Mouse (Mus musculus) midbrain, embryonic 12.5 days (tissue): ENCODE measurements at regions not wholly inside any gene's neighbourhood (a gene's known extent, or its start where the extent isn't known, plus 50 kb on each side); places are given as distances from the start of the nearest gene placed in this dataset.

Experiments
- ATAC-seq: fragments of 200-750 bp; cut with Nextera tagmentation; 2 replicates; pipeline ENCODE4 v1.8.0; 2017; ENCODE audit warnings: low read depth, moderate TSS enrichment, moderate library complexity; ENCODE audit not compliant: low FRiP score
- H3K27ac ChIP-seq: fragments of 300-500 bp; sonication (generic); replicated peaks from 2 replicates; pipeline ENCODE4 v1.5.1; 2016; ENCODE audit warnings: mild to moderate bottlenecking
- H3K27me3 ChIP-seq: fragments of 300-500 bp; sonication (generic); 2 replicates; pipeline ENCODE4 v1.6.1; 2016; ENCODE audit warnings: mild to moderate bottlenecking
- H3K36me3 ChIP-seq: fragments of 300-500 bp; sonication (generic); 2 replicates; pipeline ENCODE4 v1.6.1; 2016
- H3K4me1 ChIP-seq: fragments of 300-500 bp; sonication (generic); 2 replicates; pipeline ENCODE4 v1.6.1; 2016
- H3K4me2 ChIP-seq: fragments of 300-500 bp; sonication (generic); replicated peaks from 2 replicates; pipeline ENCODE4 v1.6.1; 2016; ENCODE audit warnings: mild to moderate bottlenecking, moderate library complexity
- H3K4me3 ChIP-seq: fragments of 300-500 bp; sonication (generic); 2 replicates; pipeline ENCODE4 v1.5.1; 2016; ENCODE audit warnings: mild to moderate bottlenecking
- H3K9ac ChIP-seq: fragments of 300-500 bp; sonication (generic); replicated peaks from 2 replicates; pipeline ENCODE4 v1.6.1; 2016; ENCODE audit warnings: mild to moderate bottlenecking, moderate library complexity
- H3K9me3 ChIP-seq: fragments of 300-500 bp; sonication (generic); 2 replicates; pipeline ENCODE4 v1.6.1; 2016; ENCODE audit warnings: mild to moderate bottlenecking
- WGBS: fragments of 180-500 bp; shearing (Covaris S2); methylation state at CpG from one replicate; pipeline ENCODE4 v1.1.7; 2016; 5-methylcytosine and 5-hydroxymethylcytosine counted together

DNA sequence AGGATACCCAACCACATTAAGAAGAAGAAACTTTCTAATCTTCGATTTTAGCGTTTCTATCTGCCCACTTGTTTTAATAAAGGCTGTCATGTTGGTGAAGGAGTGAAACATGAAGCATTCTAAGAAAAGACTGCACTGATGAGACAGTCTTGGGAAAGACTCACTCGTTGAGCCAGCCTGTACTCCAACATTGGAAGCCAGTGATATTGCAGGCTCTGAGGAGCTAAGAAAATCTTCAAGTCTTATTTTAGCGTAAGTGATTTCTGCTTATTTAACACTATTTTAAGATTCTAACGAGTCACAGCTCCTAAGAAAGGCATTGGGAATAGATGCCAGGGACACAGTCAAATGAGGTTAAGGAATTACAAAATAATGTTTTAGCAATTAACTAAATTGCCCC, 78.9 kb upstream of the 1700066M21Rik start:
- H3K27ac ChIP-seq: no peak overlapping the region
- H3K4me1 ChIP-seq: no peaks in the 10 kb centered on the region
- H3K9ac ChIP-seq: no peak overlapping the region
- H3K27me3 ChIP-seq: no peaks in the 10 kb centered on the region
- no peak overlapping the region for H3K4me2 ChIP-seq
- H3K9me3 ChIP-seq: no peaks in the 10 kb centered on the region
- no peaks in the 10 kb centered on the region for H3K36me3 ChIP-seq
- no peak overlapping the region for H3K4me3 ChIP-seq
- ATAC-seq: no peak
- 81% methylated on average over 5 of the region's 5 CpGs for WGBS

DNA sequence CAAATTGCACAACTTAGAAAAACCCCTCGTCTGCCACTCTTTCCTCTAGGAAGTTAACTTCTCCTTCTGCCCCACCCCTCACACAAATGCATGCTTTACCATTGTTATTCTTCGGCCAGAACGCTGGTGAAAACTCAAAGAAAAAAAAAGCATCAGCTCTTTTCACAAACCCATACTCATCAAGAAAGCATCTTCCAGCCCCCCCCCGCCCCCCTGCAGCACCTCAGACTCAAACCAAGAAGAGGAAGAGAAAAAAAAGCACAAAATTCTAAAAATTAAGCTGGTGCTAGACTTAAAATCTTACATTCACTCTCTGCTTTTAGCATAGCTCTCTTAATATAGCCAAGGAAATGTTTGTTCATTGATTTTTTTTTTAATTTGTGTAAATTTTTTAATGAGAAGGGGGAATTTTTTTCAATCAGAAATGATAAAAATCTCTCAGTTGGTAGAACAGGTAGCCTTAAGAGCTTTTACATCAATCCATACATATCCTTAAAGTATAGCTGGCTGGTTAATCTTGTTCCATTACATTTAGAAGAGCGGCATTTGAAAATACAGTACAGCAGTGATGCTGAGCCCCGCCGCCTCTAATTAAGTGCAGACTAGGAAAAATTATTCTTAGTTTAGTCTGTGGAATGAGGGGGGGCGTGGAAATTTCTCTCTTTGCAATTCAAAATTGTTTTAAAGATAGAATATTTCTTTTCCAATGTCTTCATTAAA, 76.0 kb upstream of the 1700066M21Rik start:
- 74% methylated on average over 8 of the region's 8 CpGs for WGBS
- Histone ChIP-seq H3K4me1 (no peaks in the 10 kb centered on the region), H3K36me3 (no peaks in the 10 kb centered on the region), H3K27me3 (no peaks in the 10 kb centered on the region), H3K9me3 (no peaks in the 10 kb centered on the region), H3K9ac (no peak overlapping the region), H3K4me3 (no peak overlapping the region), H3K4me2 (no peak overlapping the region), H3K27ac (no peak overlapping the region)
- ATAC-seq: no peak

DNA sequence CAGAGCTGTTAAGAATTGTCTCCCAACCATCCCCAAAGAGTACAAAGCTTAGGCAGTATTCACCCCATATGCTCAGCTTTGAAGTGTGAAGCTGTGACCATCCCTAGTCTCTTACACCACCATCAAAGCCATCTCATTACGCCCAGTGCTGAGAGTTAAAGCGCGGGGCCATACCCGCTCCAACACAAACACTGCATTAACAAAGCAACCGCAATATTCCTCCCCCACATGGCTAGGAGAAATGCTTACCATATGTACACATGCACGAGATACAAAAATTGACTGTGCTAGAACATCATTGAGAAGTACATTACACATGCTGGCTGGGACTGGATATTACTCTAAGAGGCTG, 75.5 kb upstream of the 1700066M21Rik start:
- Histone ChIP-seq H3K4me3 (no peak overlapping the region), H3K9ac (no peak overlapping the region), H3K9me3 (no peaks in the 10 kb centered on the region), H3K36me3 (no peaks in the 10 kb centered on the region), H3K27ac (no peak overlapping the region), H3K4me1 (no peaks in the 10 kb centered on the region), H3K4me2 (no peak overlapping the region), H3K27me3 (no peaks in the 10 kb centered on the region)
- 82% methylated on average over 6 of the region's 6 CpGs for WGBS
- no peak for ATAC-seq

DNA sequence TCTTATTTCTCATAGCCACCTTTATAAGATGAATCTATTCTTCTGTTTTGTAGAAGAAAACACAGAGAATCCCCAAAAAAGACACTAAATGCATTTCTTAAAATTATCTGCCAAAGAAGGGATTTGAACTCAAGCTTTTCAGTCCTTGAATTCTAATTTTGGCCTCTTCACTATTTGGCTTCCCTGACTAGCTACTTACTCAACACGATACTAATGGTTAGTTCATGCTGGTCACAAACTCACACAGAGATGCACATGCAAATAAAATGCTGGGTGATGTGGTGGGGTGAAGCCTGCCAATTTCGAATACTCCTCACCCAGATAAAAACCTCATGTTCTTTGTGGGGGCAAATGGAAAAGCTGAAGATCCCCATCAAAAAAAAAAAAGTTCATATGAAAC, 72.7 kb upstream of the 1700066M21Rik start:
- ATAC-seq: no peak
- no peaks in the 10 kb centered on the region for H3K27me3 ChIP-seq

DNA sequence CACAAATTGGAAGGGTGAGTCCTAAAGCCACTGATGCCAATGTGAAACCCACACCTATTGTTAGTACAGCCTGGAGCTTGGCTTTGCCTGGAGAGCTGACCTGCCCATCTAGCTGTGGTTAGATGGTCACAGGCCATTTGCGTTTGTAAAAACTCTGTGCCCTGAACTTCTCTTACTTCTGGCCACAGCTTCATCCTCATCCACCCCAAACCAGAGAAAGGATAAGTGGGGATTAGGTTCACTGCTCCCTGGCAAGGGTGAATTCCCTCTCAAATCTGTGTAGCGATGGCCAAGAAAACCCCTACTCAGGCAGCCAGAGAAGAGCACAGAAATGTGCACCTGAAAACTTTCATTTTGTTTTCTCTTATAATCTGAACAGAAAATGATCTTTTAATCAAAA, 54.9 kb upstream of the 1700066M21Rik start:
- Histone ChIP-seq H3K36me3 (no peaks in the 10 kb centered on the region), H3K4me1 (no peaks in the 10 kb centered on the region; the same call in 1 of the 2 replicates), H3K4me2 (no peak overlapping the region), H3K27ac (no peak overlapping the region), H3K9ac (no peak overlapping the region), H3K27me3 (no peaks in the 10 kb centered on the region), H3K4me3 (no peak overlapping the region), H3K9me3 (peaks cover 5% of the 10 kb centered on the region; the same call in 1 of the 2 replicates)
- ATAC-seq: no peak
- 92% methylated on average over 2 of the region's 2 CpGs for WGBS

More for the DNA sequence above, 72.7 kb upstream of the 1700066M21Rik start:
- Histone ChIP-seq H3K36me3 (no peaks in the 10 kb centered on the region), H3K9me3 (no peaks in the 10 kb centered on the region), H3K9ac (no peak overlapping the region), H3K4me2 (no peak overlapping the region), H3K27ac (no peak overlapping the region), H3K4me1 (no peaks in the 10 kb centered on the region), H3K4me3 (no peak overlapping the region)
- 83% methylated on average over 2 of the region's 2 CpGs for WGBS

DNA sequence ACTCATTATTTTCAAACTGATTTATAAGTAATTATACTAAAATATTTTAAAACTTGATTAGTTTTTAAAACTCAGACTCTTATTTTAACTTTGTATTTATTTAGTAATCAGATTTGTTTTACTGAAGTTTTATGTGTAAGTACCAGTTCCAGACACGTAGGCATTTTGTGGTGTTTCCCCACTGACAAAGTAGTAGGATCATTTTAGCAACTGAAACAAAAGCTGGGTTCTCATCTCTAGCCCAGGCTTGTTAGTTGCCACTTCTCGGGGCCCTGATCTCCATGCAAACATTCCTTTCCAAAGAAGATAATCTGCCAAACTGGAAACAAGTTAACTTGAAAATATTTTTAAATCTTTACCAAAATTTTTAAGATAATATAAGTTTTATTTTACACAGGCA, 54.3 kb upstream of the 1700066M21Rik start:
- Histone ChIP-seq H3K4me1 (no peaks in the 10 kb centered on the region; the same call in 1 of the 2 replicates), H3K27me3 (no peaks in the 10 kb centered on the region), H3K4me2 (no peak overlapping the region), H3K27ac (no peak overlapping the region), H3K9me3 (0 out of 2 replicates have a peak, but pooled peaks cover 1% of the 10 kb centered on the region), H3K4me3 (no peak overlapping the region), H3K36me3 (no peaks in the 10 kb centered on the region), H3K9ac (no peak overlapping the region)
- 77% methylated on average over 2 of the region's 2 CpGs for WGBS
- ATAC-seq: no peak

DNA sequence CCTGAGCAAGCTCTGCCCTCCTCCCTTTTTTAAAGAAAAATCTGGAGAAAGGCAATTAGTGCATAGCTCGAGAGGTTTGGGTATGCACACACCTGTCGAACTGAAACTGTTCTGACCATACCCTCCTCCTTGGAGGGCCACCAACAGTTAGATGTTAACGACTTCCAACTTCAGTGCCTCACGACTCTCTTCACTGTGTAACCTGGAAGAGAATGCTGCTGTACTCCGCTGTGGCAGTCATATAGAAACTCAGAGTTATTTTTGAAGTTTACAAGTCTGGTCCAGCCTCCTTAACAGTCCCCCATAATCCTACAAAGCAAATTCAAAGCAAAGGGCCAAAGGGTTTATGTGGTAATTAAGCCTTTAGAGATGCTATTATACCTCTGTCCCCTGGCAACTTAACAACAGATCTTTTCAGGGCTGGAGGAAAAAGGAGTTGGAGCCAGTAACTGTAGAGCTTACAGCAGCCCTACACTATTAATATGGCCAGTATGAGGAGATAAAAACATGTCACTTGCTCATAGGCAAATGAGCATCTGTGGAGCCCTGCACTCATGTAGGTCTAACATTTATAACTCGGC, 51.7 kb upstream of the 1700066M21Rik start:
- H3K9me3 ChIP-seq: no peaks in the 10 kb centered on the region
- H3K4me3 ChIP-seq: no peak overlapping the region
- no peak overlapping the region for H3K9ac ChIP-seq
- WGBS: 66% methylated on average over 6 of the region's 6 CpGs
- H3K27ac ChIP-seq: no peak overlapping the region
- no peaks in the 10 kb centered on the region for H3K36me3 ChIP-seq
- H3K4me1 ChIP-seq: peaks cover 3% of the 10 kb centered on the region; the same call in 1 of the 2 replicates
- no peak overlapping the region for H3K4me2 ChIP-seq
- no peaks in the 10 kb centered on the region for H3K27me3 ChIP-seq
- no peak for ATAC-seq
